Mouse (Mus musculus): Measurements from ENCODE around the gene Nup107. TPM values are rescaled to one million over a fixed set of nuclear protein-coding genes. Genes with fewer than 3 reads are reported as not detected.
"Not testable (repeated sequence)": the region's sequence is repeated elsewhere in the genome, so short reads cannot be mapped to it uniquely, and the experiment has no call there.

Gene Nup107
- total RNA-seq, 2 experiments from 2014 or later = 15.0 to 15.4 TPM

GRCm38 (mm10) chr10:117764598-117764997 lies 27.9 kb downstream of the Nup107 start:
- no peak for DNase-seq

DNA sequence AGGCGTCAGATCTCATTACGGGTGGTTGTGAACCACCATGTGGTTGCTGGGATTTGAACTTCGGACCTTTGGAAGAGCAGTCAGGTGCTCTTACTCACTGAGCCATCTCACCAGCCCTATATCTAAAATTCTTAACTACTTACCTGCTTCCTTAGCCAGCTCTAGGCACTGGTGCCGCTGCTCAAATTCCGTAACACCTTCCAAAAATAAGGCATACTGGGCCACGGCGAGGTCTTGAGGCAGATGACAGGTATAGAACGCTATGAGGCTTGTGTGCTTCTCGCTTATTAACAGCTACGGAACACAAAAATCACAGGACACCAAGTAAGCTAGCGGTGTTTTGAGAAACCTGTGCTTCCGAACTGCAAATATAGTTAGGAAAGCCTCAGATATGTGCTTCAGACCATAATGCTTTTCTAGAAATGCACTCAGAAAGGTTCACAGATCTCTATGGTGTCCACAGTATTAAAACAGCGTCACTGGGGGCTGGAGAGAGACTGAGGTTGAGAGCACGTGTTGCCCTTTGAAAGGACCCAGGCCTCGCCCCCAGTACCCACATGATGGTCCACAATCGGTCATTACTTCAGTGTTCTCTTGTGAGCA lies 28.8 kb downstream of the Nup107 start:
- DNase-seq = no peak

- DNase-seq = no peak
Observed at GRCm38 (mm10) chr10:117762966-117763365, 29.5 kb downstream of the Nup107 start.

- DNase-seq = no peak
Observed at GRCm38 (mm10) chr10:117762281-117762830, 30.1 kb downstream of the Nup107 start.

DNA sequence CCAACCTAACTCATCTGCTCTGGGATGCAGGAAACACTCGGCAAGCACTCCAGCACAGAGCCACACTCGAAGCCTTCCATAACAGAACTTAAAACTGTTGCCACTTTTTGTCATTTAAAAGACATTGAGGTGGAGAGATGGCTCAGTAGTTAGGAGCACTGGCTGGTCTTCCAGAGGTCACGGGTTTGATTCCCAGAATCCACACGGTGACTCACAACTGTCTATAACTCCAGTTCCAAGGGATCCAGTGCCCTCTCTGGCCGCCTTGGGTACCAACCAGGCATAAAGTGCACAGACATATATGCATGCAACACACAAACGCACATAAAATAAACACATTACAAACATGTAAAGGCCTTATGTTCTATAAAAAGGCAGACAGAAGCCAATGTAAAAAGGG lies 31.0 kb downstream of the Nup107 start:
- no peak for DNase-seq

DNA sequence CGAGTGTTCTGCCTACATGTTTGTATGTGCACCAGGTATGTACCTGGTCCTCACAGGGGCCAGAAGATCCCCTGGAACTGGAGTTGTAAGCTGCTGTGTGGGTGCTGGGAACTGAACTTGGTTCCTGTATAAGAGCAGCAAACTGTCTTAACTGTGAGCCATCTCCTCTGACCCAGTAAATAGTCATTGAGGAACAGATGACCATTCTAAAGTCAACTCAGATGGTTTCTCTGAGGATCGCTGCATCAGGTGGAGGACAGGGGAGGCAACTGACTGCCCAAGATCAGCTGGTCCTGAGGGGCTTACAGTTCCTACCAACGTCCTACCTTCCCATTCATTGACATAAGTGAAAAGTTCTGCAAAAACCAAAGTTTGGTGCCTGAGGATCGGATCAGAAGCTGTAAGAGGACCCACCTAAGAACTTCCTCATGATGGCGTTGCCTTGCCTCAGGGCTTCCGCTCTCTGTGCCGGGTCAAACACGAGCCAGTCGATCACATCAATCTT lies 31.6 kb downstream of the Nup107 start:
- no peak for DNase-seq

DNA sequence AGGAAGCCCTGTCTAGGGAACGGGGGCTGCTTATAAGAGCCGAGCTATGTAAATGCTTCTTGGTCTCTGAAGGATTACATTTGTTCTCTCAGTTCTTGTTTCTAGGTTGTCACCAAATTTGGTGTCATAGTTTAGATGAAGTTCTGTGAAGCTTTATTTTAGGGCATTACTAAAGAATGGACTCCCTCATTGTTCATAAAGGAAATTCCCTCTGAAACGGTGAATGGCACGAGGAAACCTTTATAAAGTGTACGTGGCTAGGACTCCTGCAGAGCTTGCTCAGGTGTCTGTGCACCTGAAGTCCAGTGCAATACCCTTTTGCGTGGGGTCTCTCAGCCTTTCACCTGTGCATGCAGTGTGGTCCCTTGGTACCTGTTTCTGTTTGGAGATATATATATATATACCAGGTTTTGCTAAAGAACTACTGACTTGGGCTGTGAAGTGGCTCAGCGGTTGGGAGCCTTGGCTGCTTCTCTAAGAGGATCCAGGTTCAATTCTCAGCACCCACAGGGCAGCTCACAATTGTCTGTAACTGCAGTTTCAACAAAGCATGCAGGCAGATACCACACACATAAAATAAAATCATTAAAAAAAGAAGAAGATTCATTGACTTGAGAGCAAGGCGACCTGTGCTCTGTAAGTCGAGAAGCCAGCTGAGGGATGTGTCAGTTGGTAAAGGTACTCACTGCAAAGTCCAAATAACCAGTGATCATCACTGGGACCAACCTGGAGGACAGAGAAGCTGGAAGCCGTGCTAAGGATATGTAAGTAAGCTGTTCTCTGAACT lies 32.5 kb downstream of the Nup107 start:
- no peak for DNase-seq

DNA sequence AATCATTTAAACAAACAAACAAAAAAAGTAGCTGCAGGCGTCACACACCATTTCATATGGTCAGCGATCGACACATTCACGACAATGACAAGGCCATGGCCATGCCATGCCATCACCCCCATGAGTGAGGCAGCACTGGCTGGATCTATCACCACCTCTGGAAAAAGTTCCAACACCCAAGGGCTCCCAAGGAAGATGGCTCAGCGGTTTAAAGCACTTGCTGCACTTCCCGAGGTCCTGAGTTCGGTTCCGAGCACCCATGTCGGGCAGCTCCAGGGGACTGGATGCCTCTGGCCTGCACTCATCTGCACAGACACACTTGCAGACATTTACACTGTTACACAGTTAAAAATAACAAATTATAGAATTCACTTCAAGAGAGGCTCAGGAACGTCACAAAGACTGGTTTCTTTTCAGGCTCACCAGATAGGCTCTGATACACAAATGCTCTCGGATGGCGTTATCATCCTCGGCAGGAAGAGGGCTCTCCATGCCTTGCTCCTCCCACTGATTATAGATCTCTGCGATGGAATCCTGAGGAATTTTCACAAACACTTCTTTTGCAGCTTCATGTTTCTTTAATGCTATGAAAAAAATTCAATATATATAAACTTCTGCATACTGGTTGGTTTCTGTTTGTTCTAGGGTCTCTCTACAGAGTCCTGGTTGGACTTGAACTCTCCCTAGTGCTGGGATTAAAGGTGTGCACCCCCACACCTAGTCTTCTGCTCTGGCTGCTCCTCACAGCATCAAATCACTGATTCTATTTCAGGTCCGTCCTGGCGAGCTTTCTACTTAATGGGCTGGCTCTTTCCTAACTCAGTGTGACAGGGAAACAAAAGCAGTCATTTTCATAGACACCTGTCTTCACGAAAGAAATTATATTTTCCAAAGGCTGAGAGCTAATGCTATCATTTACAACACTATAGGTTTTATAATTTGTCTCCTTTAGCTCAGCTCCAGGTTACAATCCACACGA lies 33.5 kb downstream of the Nup107 start:
- no peak for DNase-seq

DNA sequence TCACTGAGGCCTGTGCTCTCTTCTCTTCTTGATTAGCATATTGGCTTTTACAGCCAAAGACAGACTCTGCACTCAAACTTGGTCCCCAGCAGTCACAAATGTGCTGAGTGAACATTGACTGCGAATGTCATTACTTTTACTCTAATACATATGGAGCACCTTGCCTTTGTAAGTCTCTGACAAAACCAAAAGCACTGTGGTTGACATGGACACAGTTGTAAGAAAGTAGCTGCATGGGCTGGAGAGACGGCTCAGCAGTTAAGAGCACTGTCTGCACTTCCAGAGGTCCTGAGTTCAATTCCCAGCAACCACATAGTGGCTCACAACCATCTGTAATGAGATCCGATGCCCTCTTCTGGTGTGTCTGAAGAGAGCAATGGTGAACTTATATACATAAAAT lies 34.2 kb downstream of the Nup107 start:
- DNase-seq = not testable (repeated sequence)

- DNase-seq = no peak
Observed at GRCm38 (mm10) chr10:117757796-117758342, 34.6 kb downstream of the Nup107 start.

- DNase-seq = no peak
Observed at GRCm38 (mm10) chr10:117757259-117757658, 35.2 kb downstream of the Nup107 start.

GRCm38 (mm10) chr10:117756784-117757183 lies 35.7 kb downstream of the Nup107 start:
- no peak for DNase-seq

DNA sequence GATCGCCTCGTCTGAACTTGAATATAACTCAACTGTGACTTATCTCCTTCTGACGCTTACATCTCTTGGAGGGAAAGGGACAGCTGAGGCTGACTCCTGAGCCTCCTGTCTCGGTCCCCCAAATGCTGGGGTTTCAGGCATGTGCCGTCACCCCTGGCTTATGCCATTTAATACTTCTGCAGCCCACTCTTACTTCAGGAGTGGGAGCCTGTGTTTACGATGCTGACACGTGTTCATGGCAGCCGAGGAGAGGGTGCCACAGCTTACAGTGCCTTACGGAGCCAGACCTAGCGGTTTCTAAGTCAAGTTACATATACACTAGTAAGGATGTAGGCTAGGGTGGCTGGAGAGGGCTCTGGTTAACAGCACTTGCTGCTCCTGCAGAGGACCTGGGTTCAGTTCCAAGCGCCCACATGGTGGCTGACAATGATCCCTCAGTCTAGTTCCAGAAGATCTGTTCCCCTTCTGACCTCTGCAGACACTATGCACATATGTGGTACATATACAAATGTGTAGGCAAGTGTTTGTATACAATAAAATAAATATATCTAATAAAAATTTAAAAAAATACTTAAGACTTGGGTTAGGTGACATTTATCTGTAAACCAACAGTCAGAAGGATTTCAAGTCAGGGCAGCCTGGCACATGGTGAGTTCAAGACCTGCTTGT lies 36.6 kb downstream of the Nup107 start:
- no peak for DNase-seq

DNA sequence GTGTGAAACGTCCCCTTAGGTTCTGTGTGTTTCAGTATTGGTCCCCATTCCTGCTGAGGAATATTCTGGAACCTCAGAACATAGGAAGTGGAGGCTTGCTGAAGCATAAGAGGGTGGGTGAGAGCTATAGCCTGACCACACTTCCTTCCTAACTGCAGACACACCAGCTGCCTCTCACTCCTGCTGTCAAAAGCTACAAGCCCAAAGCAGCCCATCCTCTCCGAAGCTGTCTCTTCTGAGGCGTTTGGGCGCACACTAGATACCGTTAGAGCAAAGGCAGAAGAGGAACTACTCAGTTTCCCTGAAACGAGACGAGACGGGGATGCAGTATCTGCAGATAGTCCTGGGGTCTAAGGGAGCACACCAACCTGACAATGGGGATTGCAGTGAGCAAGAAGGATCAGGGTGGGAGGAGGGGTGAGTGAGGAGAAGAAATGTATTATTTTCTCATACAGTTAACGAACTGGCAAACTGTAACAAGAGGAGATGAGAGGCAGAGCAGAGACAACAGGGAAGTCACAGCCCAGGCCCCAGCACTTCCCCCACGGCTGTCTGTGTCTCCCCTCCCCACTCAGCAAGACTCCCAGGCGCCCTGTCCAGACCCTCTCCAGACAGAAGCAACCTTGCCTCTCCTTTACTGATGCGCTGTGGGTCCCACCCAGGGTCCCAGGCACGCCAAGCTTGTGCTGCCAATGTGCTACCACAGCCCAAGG lies 37.3 kb downstream of the Nup107 start:
- no peak for DNase-seq

GRCm38 (mm10) chr10:117754609-117754940 lies 37.9 kb downstream of the Nup107 start:
- no peak for DNase-seq

DNA sequence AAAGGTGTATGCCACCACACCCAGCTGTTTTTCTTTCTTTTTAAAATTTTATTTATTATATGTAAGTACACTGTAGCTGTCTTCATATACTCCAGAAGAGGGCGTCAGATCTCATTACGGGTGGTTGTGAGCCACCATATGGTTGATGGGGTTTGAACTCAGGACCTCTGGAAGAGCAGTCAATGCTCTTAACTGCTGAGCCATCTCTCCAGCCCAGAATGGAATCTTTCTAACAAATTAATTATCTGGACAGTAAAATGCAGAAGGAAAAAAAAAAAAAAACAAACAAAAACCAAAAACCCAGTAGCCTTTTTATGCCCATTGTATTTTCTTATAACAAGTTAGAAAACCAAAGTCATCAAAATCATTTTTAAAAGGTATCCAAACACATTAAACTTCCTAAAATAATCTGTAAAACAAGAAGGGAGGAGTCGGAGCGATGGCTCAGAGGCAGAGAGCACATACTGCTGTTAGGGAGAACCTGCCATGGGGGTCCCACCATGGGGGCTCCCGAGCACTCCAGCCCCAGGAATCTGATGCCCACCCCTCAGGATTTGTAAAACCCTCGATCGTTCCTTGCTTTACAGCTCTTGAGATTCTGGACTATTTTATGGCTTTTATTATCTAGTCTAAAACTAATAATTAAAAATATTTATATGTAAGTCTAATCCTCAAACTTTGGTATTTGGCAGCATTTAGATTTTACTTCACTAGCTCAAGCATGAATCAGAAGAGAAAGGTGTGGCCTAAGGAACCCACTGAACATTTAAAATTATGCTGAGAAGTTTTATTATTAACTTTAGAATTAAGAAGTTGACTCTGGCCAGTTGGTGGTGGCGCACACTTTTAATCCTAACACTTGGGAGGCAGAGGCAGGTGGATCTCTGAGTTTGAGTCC lies 38.5 kb downstream of the Nup107 start:
- no peak for DNase-seq

DNA sequence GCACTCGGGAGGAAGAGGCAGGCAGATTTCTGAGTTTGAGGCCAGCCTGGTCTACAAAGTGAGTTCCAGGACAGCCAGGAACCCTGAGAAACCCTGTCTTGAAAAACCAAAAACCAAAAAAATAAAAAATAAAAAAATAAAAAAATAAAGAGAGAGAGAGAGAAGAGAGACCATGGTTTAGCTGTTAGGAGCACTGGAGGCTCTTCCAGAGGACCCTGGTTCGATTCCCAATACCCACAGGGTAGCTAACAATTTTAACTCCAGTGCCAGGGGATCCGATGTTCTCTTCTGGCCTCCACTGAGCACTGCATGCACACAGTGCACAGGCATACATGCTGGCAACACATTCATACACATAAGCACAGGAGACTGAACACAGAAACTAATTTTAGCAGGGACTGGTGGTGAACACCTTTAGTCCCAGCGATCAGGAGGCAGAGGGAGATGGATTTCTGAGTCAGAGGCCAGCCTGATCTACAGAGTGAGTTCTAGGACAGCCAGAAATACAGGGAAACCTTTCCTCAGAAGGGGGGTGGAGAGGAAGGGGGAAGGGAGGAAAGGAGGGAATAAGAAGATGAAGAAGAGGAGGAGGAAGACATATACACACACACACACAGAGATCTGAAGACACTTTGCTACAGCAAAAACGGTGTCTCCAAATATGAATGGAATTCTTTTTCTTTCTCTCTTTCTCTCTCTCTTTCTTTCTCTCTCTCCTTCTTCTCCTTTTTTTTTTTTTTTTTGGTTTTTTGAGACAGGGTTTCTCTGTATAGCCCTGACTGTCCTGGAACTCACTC lies 39.5 kb downstream of the Nup107 start:
- DNase-seq = no peak

DNA sequence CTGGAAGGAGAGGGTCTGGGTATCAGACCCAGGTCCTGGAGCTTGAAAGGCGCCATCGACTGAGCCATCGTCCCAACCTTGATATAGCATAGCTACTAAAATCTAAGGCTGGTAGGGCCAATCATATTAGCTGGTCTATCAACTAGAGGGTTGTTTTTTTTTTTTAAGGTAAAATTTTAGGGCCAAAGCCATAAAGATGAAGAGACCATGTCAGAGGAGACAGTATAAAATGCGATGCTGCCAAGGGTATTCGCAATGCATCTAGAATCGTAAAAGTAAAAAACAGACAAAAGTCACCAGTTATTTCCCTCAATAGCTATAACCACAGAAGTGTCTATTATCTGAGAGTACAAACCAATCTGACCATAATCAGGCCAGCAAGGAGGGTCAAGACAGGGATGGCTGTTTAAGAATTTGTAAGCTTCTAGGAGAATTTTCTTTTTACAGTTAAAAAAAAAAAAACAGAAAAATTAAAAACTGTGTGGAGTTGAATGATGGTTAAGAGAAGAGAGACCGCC lies 40.1 kb downstream of the Nup107 start:
- DNase-seq = no peak

- DNase-seq = no peak
Observed at GRCm38 (mm10) chr10:117751744-117752143, 40.8 kb downstream of the Nup107 start.

Data from adrenal gland, postnatal 36 days (tissue).